Mouse (Mus musculus) brain, embryonic 14.5 days (tissue): Measurements from ENCODE around the gene Banf2. TPM values are rescaled to one million over a fixed set of nuclear protein-coding genes. Genes with fewer than 3 reads are reported as not detected.

Experiments used
- DNase-seq: peaks from one replicate; pipeline ENCODE4 v3.0.0-alpha.2; 2011; ENCODE audit warnings: low read depth
- CTCF ChIP-seq: fragments of 200-500 bp; IDR thresholded peaks from 2 replicates; pipeline ENCODE4 v1.5.1; 2012; ENCODE audit warnings: inconsistent platforms, mild to moderate bottlenecking, moderate library complexity, borderline replicate concordance; ENCODE audit not compliant: insufficient read depth, insufficient read length; ENCODE audit errors: extremely low read depth
- POLR2A ChIP-seq: fragments of 200-500 bp; IDR thresholded peaks from 2 replicates; pipeline ENCODE4 v1.6.1; 2012; ENCODE audit warnings: mild to moderate bottlenecking, inconsistent platforms, borderline replicate concordance; ENCODE audit not compliant: poor library complexity, insufficient read depth, insufficient read length, severe bottlenecking; ENCODE audit errors: extremely low read depth
- polyA plus RNA-seq: library from polyadenylated mRNA; depleted of rRNA; stranded (reverse); fragments of >200 nt; gene quantifications from 2 replicates; pipeline ENCODE4 v1.2.3, GENCODE M21; 2012; rRNA removed

The Banf2 gene
- polyA plus RNA-seq, 1 experiment, result not detected

GRCm38 (mm10) chr2:144107810-144108209, 75.0 kb downstream of the Banf2 start:
- TF ChIP-seq POLR2A, result no peak
- TF ChIP-seq CTCF, result no peak
- no peak for DNase-seq

DNA sequence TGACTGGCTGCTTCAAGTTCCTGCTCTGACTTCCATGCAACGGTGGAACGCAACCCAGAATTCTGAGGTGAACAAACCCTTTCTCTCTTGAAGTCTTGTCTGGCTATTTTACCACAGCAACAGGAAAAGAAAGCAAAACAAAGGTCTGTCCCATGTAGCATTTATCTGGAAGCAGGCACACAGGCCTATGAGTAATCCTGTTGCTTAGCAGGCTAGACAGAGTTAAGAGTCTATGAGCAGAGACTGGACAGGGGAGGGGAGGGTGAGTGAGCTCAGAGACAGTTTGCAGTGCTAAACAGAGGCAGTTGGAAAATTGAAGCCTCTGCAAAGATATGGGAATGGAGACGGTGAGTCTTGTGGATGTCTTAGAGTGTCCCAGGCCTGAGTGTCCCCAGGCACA, 75.5 kb downstream of the Banf2 start:
- TF ChIP-seq POLR2A (no peak), CTCF (no peak)

GRCm38 (mm10) chr2:144111966-144112365, 79.1 kb downstream of the Banf2 start:
- no peak for TF ChIP-seq CTCF
- no peak for TF ChIP-seq POLR2A
- DNase-seq, result no peak

More for the DNA sequence above, 75.5 kb downstream of the Banf2 start:
- no peak for DNase-seq

DNA sequence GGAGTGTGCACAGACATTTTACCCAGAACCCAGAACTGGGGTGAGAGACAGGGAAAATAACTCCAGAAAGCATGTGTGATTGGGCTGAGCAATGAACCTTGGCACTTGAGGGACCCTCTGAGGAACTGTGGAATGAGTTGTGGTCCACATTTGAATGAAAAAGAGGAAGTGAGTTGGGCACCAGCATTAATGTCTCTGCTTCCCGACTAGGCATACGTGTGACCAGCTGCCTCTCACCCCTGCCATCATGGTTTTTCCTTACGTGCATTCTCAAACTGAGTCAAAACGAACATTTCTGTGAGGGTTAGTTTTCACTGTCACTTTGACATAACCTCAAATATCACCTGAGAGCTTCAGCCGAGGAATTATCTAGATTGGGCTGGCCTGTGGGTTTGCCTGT, 79.8 kb downstream of the Banf2 start:
- DNase-seq, result no peak
- TF ChIP-seq CTCF, result no peak
- no peak for TF ChIP-seq POLR2A

DNA sequence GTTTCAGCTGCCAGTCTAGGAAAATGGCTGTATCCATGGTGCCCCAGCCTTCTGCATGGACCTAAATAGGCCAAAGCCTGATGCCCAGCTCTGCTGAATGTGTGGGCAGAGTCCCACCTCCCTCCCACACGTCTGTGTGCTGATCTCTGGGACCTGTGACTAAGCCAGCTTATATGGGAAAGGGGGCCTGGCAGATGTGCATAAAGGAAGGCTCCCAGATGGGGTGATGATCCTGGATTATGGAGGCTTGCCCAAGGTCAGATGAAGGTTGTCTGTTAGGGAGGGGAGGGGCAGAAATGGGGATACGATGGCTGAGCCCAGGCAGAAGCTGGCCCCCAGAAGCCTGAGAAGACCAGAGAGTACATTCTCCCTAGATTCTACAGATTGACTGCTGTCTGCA, 85.2 kb downstream of the Banf2 start:
- DNase-seq, result no peak
- TF ChIP-seq POLR2A (no peak), CTCF (no peak)

- TF ChIP-seq POLR2A, result no peak
- no peak for TF ChIP-seq CTCF
- peak; percentile 37 for DNase-seq
Observed at GRCm38 (mm10) chr2:144120186-144120823, 87.4 kb downstream of the Banf2 start.

DNA sequence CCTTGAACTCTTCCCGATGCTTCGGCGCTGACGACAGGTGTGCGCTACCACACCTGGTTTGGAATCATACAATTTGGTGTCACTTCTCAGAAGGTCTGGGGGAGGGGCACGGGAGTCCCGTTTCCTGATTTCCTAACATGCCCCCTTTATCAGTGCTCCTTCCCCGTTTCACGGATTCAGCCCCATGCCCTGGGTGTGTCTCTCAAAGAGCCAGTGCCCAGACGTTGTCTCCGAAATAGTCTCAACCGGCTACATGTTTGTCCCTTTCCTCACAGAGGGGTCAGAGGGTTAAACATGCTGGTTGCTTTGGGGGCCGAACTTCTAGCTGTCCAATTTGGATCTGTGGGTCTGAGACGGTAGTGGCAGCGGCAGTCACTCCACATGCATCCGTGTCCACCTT, 89.2 kb downstream of the Banf2 start:
- DNase-seq, result no peak
- TF ChIP-seq POLR2A, result no peak
- TF ChIP-seq CTCF, result no peak

Other genes starting within 250 kb of the Banf2 start
- gene Bfsp1, start 169.9 kb upstream of the Banf2 start, polyA plus RNA-seq, result 0.86 and 1.7 TPM in 2 replicates
- gene Dstn, start 117.7 kb upstream of the Banf2 start, polyA plus RNA-seq, result 106 and 159 TPM in 2 replicates
- 35.1 and 66.2 TPM in 2 replicates for gene Rrbp1, start 21.8 kb upstream of the Banf2 start, polyA plus RNA-seq
- 6.4 and 6.6 TPM in 2 replicates for gene Mgme1, start 237.6 kb downstream of the Banf2 start, polyA plus RNA-seq
- 66.8 and 67.9 TPM in 2 replicates for gene Snx5, start 237.8 kb downstream of the Banf2 start, polyA plus RNA-seq